Mouse (Mus musculus): ENCODE measurements at regions not wholly inside any gene's neighbourhood (a gene's known extent, or its start where the extent isn't known, plus 50 kb on each side); places are given as distances from the start of the nearest gene placed in this dataset.

- TF ChIP-seq CTCF (IDR thresholded peaks at IDR 0.05; ENCODE audit: low read depth), result no peak
- ATAC-seq, result no peak
- H3K36me3 ChIP-seq (ENCODE audit: control insufficient read depth, insufficient read depth), result no peaks in the 10 kb centered on the region
- H3K27ac ChIP-seq (ENCODE audit: low read depth, low read length), result no peak overlapping the region
- no peaks in the 10 kb centered on the region for H3K9me3 ChIP-seq (ENCODE audit: control insufficient read depth)
- no peaks in the 10 kb centered on the region for H3K27me3 ChIP-seq (replicated peaks; ENCODE audit: control insufficient read depth, insufficient read depth, low read length)
- H3K4me1 ChIP-seq (replicated peaks; ENCODE audit: control insufficient read depth, insufficient read depth, low read length), result no peaks in the 10 kb centered on the region
- no peak overlapping the region for H3K4me2 ChIP-seq (replicated peaks; ENCODE audit: low read depth)
- no peak overlapping the region for H3K4me3 ChIP-seq (ENCODE audit: low read depth, low read length)
- no peak overlapping the region for H3K9ac ChIP-seq (ENCODE audit: low read depth, low read length)
- 82% methylated on average over 2 of the region's 2 CpGs for WGBS
Measured at GRCm38 (mm10) chr2:133252131-133252530, 299.8 kb upstream of the Bmp2 start.

GRCm38 (mm10) chr2:133274424-133274823, 277.5 kb upstream of the Bmp2 start:
- WGBS, result 43% methylated on average over 4 of the region's 4 CpGs
- TF ChIP-seq CTCF (IDR thresholded peaks at IDR 0.05; ENCODE audit: low read depth), result no peak
- Histone ChIP-seq H3K27me3 (replicated peaks; ENCODE audit: control insufficient read depth, insufficient read depth, low read length) (no peaks in the 10 kb centered on the region), H3K4me1 (replicated peaks; ENCODE audit: control insufficient read depth, insufficient read depth, low read length) (no peaks in the 10 kb centered on the region), H3K4me2 (replicated peaks; ENCODE audit: low read depth) (no peak overlapping the region), H3K27ac (ENCODE audit: low read depth, low read length) (no peak overlapping the region), H3K9me3 (ENCODE audit: control insufficient read depth) (no peaks in the 10 kb centered on the region), H3K4me3 (ENCODE audit: low read depth, low read length) (no peak overlapping the region), H3K9ac (ENCODE audit: low read depth, low read length) (no peak overlapping the region), H3K36me3 (ENCODE audit: control insufficient read depth, insufficient read depth) (no peaks in the 10 kb centered on the region)
- no peak for ATAC-seq

- H3K4me1 ChIP-seq (replicated peaks; ENCODE audit: control insufficient read depth, insufficient read depth, low read length), result no peaks in the 10 kb centered on the region
- ATAC-seq, result no peak
- no peak overlapping the region for H3K4me2 ChIP-seq (replicated peaks; ENCODE audit: low read depth)
- no peak overlapping the region for H3K27ac ChIP-seq (ENCODE audit: low read depth, low read length)
- no peaks in the 10 kb centered on the region for H3K27me3 ChIP-seq (replicated peaks; ENCODE audit: control insufficient read depth, insufficient read depth, low read length)
- TF ChIP-seq CTCF (IDR thresholded peaks at IDR 0.05; ENCODE audit: low read depth), result no peak
- H3K36me3 ChIP-seq (ENCODE audit: control insufficient read depth, insufficient read depth), result no peaks in the 10 kb centered on the region
- no peaks in the 10 kb centered on the region for H3K9me3 ChIP-seq (ENCODE audit: control insufficient read depth)
- WGBS, result 61% methylated on average over 4 of the region's 4 CpGs
- H3K9ac ChIP-seq (ENCODE audit: low read depth, low read length), result no peak overlapping the region
- no peak overlapping the region for H3K4me3 ChIP-seq (ENCODE audit: low read depth, low read length)
Measured at GRCm38 (mm10) chr2:133278546-133278945, 273.4 kb upstream of the Bmp2 start.

- 89% methylated on average over 4 of the region's 4 CpGs for WGBS
- no peak overlapping the region for H3K27ac ChIP-seq (ENCODE audit: low read depth, low read length)
- no peak overlapping the region for H3K4me2 ChIP-seq (replicated peaks; ENCODE audit: low read depth)
- H3K9me3 ChIP-seq (ENCODE audit: control insufficient read depth), result no peaks in the 10 kb centered on the region
- no peaks in the 10 kb centered on the region for H3K27me3 ChIP-seq (replicated peaks; ENCODE audit: control insufficient read depth, insufficient read depth, low read length)
- TF ChIP-seq CTCF (IDR thresholded peaks at IDR 0.05; ENCODE audit: low read depth), result no peak
- H3K4me1 ChIP-seq (replicated peaks; ENCODE audit: control insufficient read depth, insufficient read depth, low read length), result no peaks in the 10 kb centered on the region
- no peak for ATAC-seq
- H3K9ac ChIP-seq (ENCODE audit: low read depth, low read length), result no peak overlapping the region
- no peaks in the 10 kb centered on the region for H3K36me3 ChIP-seq (ENCODE audit: control insufficient read depth, insufficient read depth)
- no peak overlapping the region for H3K4me3 ChIP-seq (ENCODE audit: low read depth, low read length)
Measured at GRCm38 (mm10) chr2:133279275-133279674, 272.7 kb upstream of the Bmp2 start.

- no peak overlapping the region for H3K27ac ChIP-seq (ENCODE audit: low read depth, low read length)
- ATAC-seq, result no peak
- H3K9me3 ChIP-seq (ENCODE audit: control insufficient read depth), result no peaks in the 10 kb centered on the region
- H3K9ac ChIP-seq (ENCODE audit: low read depth, low read length), result no peak overlapping the region
- no peak overlapping the region for H3K4me2 ChIP-seq (replicated peaks; ENCODE audit: low read depth)
- WGBS, result 76% methylated on average over 5 of the region's 5 CpGs
- no peaks in the 10 kb centered on the region for H3K36me3 ChIP-seq (ENCODE audit: control insufficient read depth, insufficient read depth)
- no peaks in the 10 kb centered on the region for H3K4me1 ChIP-seq (replicated peaks; ENCODE audit: control insufficient read depth, insufficient read depth, low read length)
- H3K27me3 ChIP-seq (replicated peaks; ENCODE audit: control insufficient read depth, insufficient read depth, low read length), result no peaks in the 10 kb centered on the region
- H3K4me3 ChIP-seq (ENCODE audit: low read depth, low read length), result no peak overlapping the region
- no peak for TF ChIP-seq CTCF (IDR thresholded peaks at IDR 0.05; ENCODE audit: low read depth)
Measured at GRCm38 (mm10) chr2:133282692-133283091, 269.3 kb upstream of the Bmp2 start.

GRCm38 (mm10) chr2:133283709-133284108, 268.2 kb upstream of the Bmp2 start:
- WGBS, result 48% methylated on average over 1 of the region's 1 CpGs
- no peak overlapping the region for H3K4me2 ChIP-seq (replicated peaks; ENCODE audit: low read depth)
- H3K27ac ChIP-seq (ENCODE audit: low read depth, low read length), result no peak overlapping the region
- no peaks in the 10 kb centered on the region for H3K27me3 ChIP-seq (replicated peaks; ENCODE audit: control insufficient read depth, insufficient read depth, low read length)
- H3K9ac ChIP-seq (ENCODE audit: low read depth, low read length), result no peak overlapping the region
- no peak for ATAC-seq
- no peak for TF ChIP-seq CTCF (IDR thresholded peaks at IDR 0.05; ENCODE audit: low read depth)
- H3K4me1 ChIP-seq (replicated peaks; ENCODE audit: control insufficient read depth, insufficient read depth, low read length), result no peaks in the 10 kb centered on the region
- H3K4me3 ChIP-seq (ENCODE audit: low read depth, low read length), result no peak overlapping the region
- H3K36me3 ChIP-seq (ENCODE audit: control insufficient read depth, insufficient read depth), result no peaks in the 10 kb centered on the region
- H3K9me3 ChIP-seq (ENCODE audit: control insufficient read depth), result no peaks in the 10 kb centered on the region

GRCm38 (mm10) chr2:133294136-133294535, 257.8 kb upstream of the Bmp2 start:
- ATAC-seq, result no peak
- Histone ChIP-seq H3K4me3 (ENCODE audit: low read depth, low read length) (no peak overlapping the region), H3K27me3 (replicated peaks; ENCODE audit: control insufficient read depth, insufficient read depth, low read length) (no peaks in the 10 kb centered on the region), H3K36me3 (ENCODE audit: control insufficient read depth, insufficient read depth) (no peaks in the 10 kb centered on the region), H3K27ac (ENCODE audit: low read depth, low read length) (no peak overlapping the region), H3K9ac (ENCODE audit: low read depth, low read length) (no peak overlapping the region), H3K9me3 (ENCODE audit: control insufficient read depth) (no peaks in the 10 kb centered on the region), H3K4me1 (replicated peaks; ENCODE audit: control insufficient read depth, insufficient read depth, low read length) (no peaks in the 10 kb centered on the region), H3K4me2 (replicated peaks; ENCODE audit: low read depth) (no peak overlapping the region)
- no peak for TF ChIP-seq CTCF (IDR thresholded peaks at IDR 0.05; ENCODE audit: low read depth)
- 74% methylated on average over 7 of the region's 7 CpGs for WGBS

All from intestine, postnatal 0 days (tissue).